In genomic region chr6:8792385-8792784, GRCm38 (mm10) we compare ENCODE assay signal across 27 mouse cellular contexts.
"Had no signal": no experiment of that assay in that cellular context is flagged by ENCODE, and none has a peak within 500 bp of the region (broad histone marks: within the 10 kb centered on the region; RNA-seq: fewer than 3 reads in every experiment).

No protein-coding gene starts in this region.

- H3K27ac ChIP-seq: gastrocnemius, adult 2 months; heart, embryonic 10.5 days; hindbrain, embryonic 10.5 days; hindbrain, embryonic 12.5 days; hindbrain, embryonic 14.5 days; intestine, embryonic 15.5 days; layer of hippocampus, adult 2 months; left cerebral cortex, adult 2 months; limb, embryonic 10.5 days; limb, embryonic 12.5 days; liver, embryonic 13.5 days had no signal

- DNase-seq: gastrocnemius, adult 2 months; gastrocnemius, postnatal 10 days; gastrocnemius, postnatal 36 days; heart, adult 18-20 months; heart, postnatal 10 days; heart, postnatal 4 days; kidney, adult 18-20 months; kidney, adult 8-10 months; kidney, postnatal 10 days; kidney, postnatal 25 days; kidney, postnatal 4 days; liver; liver, embryonic 13.5 days had no signal

- H3K4me1 ChIP-seq: heart, embryonic 10.5 days; heart, embryonic 12.5 days; hindbrain, embryonic 10.5 days; hindbrain, embryonic 12.5 days; intestine, embryonic 15.5 days; limb, embryonic 10.5 days; limb, embryonic 12.5 days; liver, embryonic 13.5 days had no signal

- H3K36me3 ChIP-seq: heart, embryonic 10.5 days; heart, embryonic 12.5 days; hindbrain, embryonic 10.5 days; hindbrain, embryonic 12.5 days; intestine, embryonic 15.5 days; limb, embryonic 10.5 days; limb, embryonic 12.5 days; liver, embryonic 13.5 days had no signal

- H3K9ac ChIP-seq: heart, embryonic 12.5 days; hindbrain, embryonic 12.5 days; hindbrain, embryonic 14.5 days; intestine, embryonic 15.5 days; limb, embryonic 12.5 days; liver, embryonic 13.5 days had no signal

- H3K4me2 ChIP-seq: heart, embryonic 12.5 days; hindbrain, embryonic 12.5 days; hindbrain, embryonic 14.5 days; intestine, embryonic 15.5 days; limb, embryonic 12.5 days; liver, embryonic 11.5 days; liver, embryonic 13.5 days had no signal

- H3K9me3 ChIP-seq: heart, embryonic 10.5 days; heart, embryonic 12.5 days; hindbrain, embryonic 10.5 days; hindbrain, embryonic 12.5 days; intestine, embryonic 15.5 days; limb, embryonic 10.5 days; liver, embryonic 13.5 days had no signal

- H3K4me3 ChIP-seq: gastrocnemius, adult 2 months; heart, embryonic 10.5 days; heart, embryonic 12.5 days; hindbrain, embryonic 10.5 days; hindbrain, embryonic 12.5 days; intestine, embryonic 15.5 days; layer of hippocampus, adult 2 months; left cerebral cortex, adult 2 months; limb, embryonic 10.5 days; limb, embryonic 12.5 days; liver, embryonic 13.5 days had no signal

- ATAC-seq: hindbrain, embryonic 16.5 days; inflammation-experienced regulatory T-cells, adult 6 months; intestine, embryonic 15.5 days; intestine, postnatal 0 days had no signal

- H3K27me3 ChIP-seq: heart, embryonic 12.5 days; hindbrain, embryonic 12.5 days; intestine, embryonic 15.5 days; limb, embryonic 12.5 days; liver, embryonic 13.5 days had no signal
